Mouse (Mus musculus) left cerebral cortex, adult 2 months (tissue): ENCODE results near the gene Ifit1bl2. TPM values are rescaled to one million over a fixed set of nuclear protein-coding genes. Genes with fewer than 3 reads are reported as not detected.
"Not testable (repeated sequence)": the region's sequence is repeated elsewhere in the genome, so short reads cannot be mapped to it uniquely, and the experiment has no call there.

ENCODE experiments used
- DNase-seq, 2 experiments: peaks; one replicate each; pipeline ENCODE4 v3.0.0; 2021 to 2022; ENCODE audit warnings: low spot score in 2 of 2, mixed read lengths in 1 of 2; ENCODE audit errors: extremely low spot score in 1 of 2
- H3K27ac ChIP-seq: fragments of 200-600 bp; 2 replicates; pipeline ENCODE4 v1.8.1; 2022
- H3K4me3 ChIP-seq: fragments of 200-600 bp; 2 replicates; pipeline ENCODE4 v1.8.1; 2022
- CTCF ChIP-seq: fragments of 200-600 bp; IDR thresholded peaks from 2 replicates; pipeline ENCODE4 v1.8.1; 2022; ENCODE audit warnings: antibody characterized with exemption, mild to moderate bottlenecking, moderate library complexity
- intact Hi-C: fragments of 180-260 bp; cut with DNase I; formaldehyde crosslinking; loops from one replicate; pipeline ENCODE4 v1.15.1; 2025
- total RNA-seq, 2 experiments: library from RNA; stranded (reverse); gene quantifications; 2 replicates each; pipeline ENCODE4 v1.2.3; 2021

The Ifit1bl2 gene
- total RNA-seq, 2 experiments from 2014 or later = 0.47 to 0.88 TPM

GRCm38 (mm10) chr19:34642616-34643015 lies 2.1 kb upstream of the Ifit1bl2 start:
- TF ChIP-seq CTCF = no peak
- intact Hi-C loops = no loop called here
- Histone ChIP-seq H3K4me3 (no peak overlapping the region), H3K27ac (no peak overlapping the region)
- no peak for DNase-seq

- intact Hi-C loops = loop anchor here (1.0 to 5.0 kb wide), 4 partner anchors 89 to 395 kb away; no protein-coding TSS in a partner anchor
Measured at GRCm38 (mm10) chr19:34636933-34637557, 3.5 kb downstream of the Ifit1bl2 start.

GRCm38 (mm10) chr19:34633484-34633883 lies 7.1 kb downstream of the Ifit1bl2 start:
- no peak for DNase-seq
- no peak for TF ChIP-seq CTCF
- Histone ChIP-seq H3K27ac (no peak overlapping the region), H3K4me3 (no peak overlapping the region)
- intact Hi-C loops = no loop called here

More at GRCm38 (mm10) chr19:34636933-34637557, 3.5 kb downstream of the Ifit1bl2 start:
- TF ChIP-seq CTCF = peak; percentile 87
- no peak overlapping the region for H3K4me3 ChIP-seq
- no peak overlapping the region for H3K27ac ChIP-seq
- peak; percentile 39 to 65 for DNase-seq

- Histone ChIP-seq H3K4me3 (no peak overlapping the region), H3K27ac (no peak overlapping the region)
- intact Hi-C loops = no loop called here
- DNase-seq = no peak
- TF ChIP-seq CTCF = no peak
Measured at GRCm38 (mm10) chr19:34631487-34631886, 9.1 kb downstream of the Ifit1bl2 start.

- DNase-seq = no peak
- intact Hi-C loops = no loop called here
- TF ChIP-seq CTCF = no peak
- H3K4me3 ChIP-seq = no peak overlapping the region
- H3K27ac ChIP-seq = no peak overlapping the region
Measured at GRCm38 (mm10) chr19:34627496-34627895, 13.0 kb downstream of the Ifit1bl2 start.

- TF ChIP-seq CTCF = no peak
- intact Hi-C loops = no loop called here
- no peak for DNase-seq
- Histone ChIP-seq H3K4me3 (no peak overlapping the region), H3K27ac (no peak overlapping the region)
Measured at GRCm38 (mm10) chr19:34624663-34625062, 15.9 kb downstream of the Ifit1bl2 start.

- intact Hi-C loops = no loop called here
- no peak for TF ChIP-seq CTCF
- no peak for DNase-seq
- Histone ChIP-seq H3K4me3 (no peak overlapping the region), H3K27ac (no peak overlapping the region)
Measured at GRCm38 (mm10) chr19:34623781-34624180, 16.8 kb downstream of the Ifit1bl2 start.

GRCm38 (mm10) chr19:34620871-34621270 lies 19.7 kb downstream of the Ifit1bl2 start:
- intact Hi-C loops = no loop called here
- TF ChIP-seq CTCF = no peak
- Histone ChIP-seq H3K27ac (no peak overlapping the region), H3K4me3 (no peak overlapping the region)
- no peak for DNase-seq

- intact Hi-C loops, H3K27ac ChIP-seq, DNase-seq, H3K4me3 ChIP-seq: not testable (repeated sequence)
Measured at GRCm38 (mm10) chr19:34612243-34613001, 28.1 kb downstream of the Ifit1bl2 start.

- intact Hi-C loops, H3K27ac ChIP-seq, DNase-seq, H3K4me3 ChIP-seq: not testable (repeated sequence)
Measured at GRCm38 (mm10) chr19:34610118-34610517, 30.4 kb downstream of the Ifit1bl2 start.

GRCm38 (mm10) chr19:34607237-34608051 lies 33.1 kb downstream of the Ifit1bl2 start, which contains the start of gene Ifit3b:
Gene Ifit3b (plus strand): TSS chr19:34607970.
- DNase-seq, intact Hi-C loops: not testable (repeated sequence)
- Histone ChIP-seq H3K27ac (peak within 1 kb of the TSS; percentile 79), H3K4me3 (peak within 1 kb of the TSS; percentile 24; the same call in 1 of the 2 replicates)

- no peak for DNase-seq
- H3K27ac ChIP-seq = no peak overlapping the region
- no peak overlapping the region for H3K4me3 ChIP-seq
- intact Hi-C loops = no loop called here
- TF ChIP-seq CTCF = no peak
Measured at GRCm38 (mm10) chr19:34605472-34605871, 35.1 kb downstream of the Ifit1bl2 start.

- intact Hi-C loops, DNase-seq, H3K27ac ChIP-seq, H3K4me3 ChIP-seq: not testable (repeated sequence)
Measured at GRCm38 (mm10) chr19:34601888-34602287, 38.7 kb downstream of the Ifit1bl2 start, which contains the start of gene Ifit1bl1. Gene Ifit1bl1 (minus strand): TSS chr19:34601956.

- H3K4me3 ChIP-seq, intact Hi-C loops, DNase-seq, H3K27ac ChIP-seq: not testable (repeated sequence)
Measured at GRCm38 (mm10) chr19:34599250-34599649, 41.3 kb downstream of the Ifit1bl2 start.
